Mouse (Mus musculus) ES-Bruce4 (cell line): ENCODE measurements at regions not wholly inside any gene's neighbourhood (a gene's known extent, or its start where the extent isn't known, plus 50 kb on each side); places are given as distances from the start of the nearest gene placed in this dataset.

Experiments used
- CTCF ChIP-seq: IDR thresholded peaks from one replicate; pipeline ENCODE4 v1.8.1; 2011; ENCODE audit warnings: low read depth, low read length
- EP300 ChIP-seq: IDR thresholded peaks from 2 replicates; pipeline ENCODE4 v1.6.1; 2011; ENCODE audit warnings: low read depth, low read length; ENCODE audit not compliant: insufficient read depth
- POLR2A ChIP-seq: IDR thresholded peaks from one replicate; pipeline ENCODE4 v1.8.1; 2011; ENCODE audit warnings: low read length; ENCODE audit not compliant: insufficient read depth

DNA sequence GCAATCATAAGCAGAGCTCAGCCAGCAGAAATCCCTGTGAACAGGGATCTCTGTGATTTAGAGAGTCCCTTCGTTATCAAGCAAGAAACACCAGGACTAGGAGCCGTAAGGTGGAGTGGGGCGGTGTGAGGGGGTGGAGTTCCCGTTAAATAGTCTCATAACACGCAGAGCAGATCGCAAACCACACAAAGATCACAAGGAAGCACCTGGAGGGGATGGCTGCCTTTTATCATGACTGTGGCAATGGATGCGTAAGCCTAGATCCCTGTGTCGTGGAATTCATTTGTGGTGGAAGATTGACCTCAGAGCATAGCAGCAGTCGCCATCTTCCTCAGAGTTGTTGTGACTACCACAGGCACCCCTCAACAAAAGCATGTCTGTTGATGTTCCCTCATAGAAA lies 159.0 kb upstream of the Haao start:
- TF ChIP-seq CTCF (no peak), POLR2A (no peak), EP300 (no peak)
